Mouse (Mus musculus) right cerebral cortex, postnatal 36 days (tissue): Measurements from ENCODE around the gene Zbtb16.
A peak's percentile ranks its signal among the peaks of the same experiment; 100 is the strongest.

Experiments
- DNase-seq, 2 experiments: peaks; one replicate each; pipeline ENCODE4 v3.0.0; 2022; ENCODE audit warnings: low spot score in 2 of 2, mixed read lengths in 1 of 2

Gene Zbtb16

DNA sequence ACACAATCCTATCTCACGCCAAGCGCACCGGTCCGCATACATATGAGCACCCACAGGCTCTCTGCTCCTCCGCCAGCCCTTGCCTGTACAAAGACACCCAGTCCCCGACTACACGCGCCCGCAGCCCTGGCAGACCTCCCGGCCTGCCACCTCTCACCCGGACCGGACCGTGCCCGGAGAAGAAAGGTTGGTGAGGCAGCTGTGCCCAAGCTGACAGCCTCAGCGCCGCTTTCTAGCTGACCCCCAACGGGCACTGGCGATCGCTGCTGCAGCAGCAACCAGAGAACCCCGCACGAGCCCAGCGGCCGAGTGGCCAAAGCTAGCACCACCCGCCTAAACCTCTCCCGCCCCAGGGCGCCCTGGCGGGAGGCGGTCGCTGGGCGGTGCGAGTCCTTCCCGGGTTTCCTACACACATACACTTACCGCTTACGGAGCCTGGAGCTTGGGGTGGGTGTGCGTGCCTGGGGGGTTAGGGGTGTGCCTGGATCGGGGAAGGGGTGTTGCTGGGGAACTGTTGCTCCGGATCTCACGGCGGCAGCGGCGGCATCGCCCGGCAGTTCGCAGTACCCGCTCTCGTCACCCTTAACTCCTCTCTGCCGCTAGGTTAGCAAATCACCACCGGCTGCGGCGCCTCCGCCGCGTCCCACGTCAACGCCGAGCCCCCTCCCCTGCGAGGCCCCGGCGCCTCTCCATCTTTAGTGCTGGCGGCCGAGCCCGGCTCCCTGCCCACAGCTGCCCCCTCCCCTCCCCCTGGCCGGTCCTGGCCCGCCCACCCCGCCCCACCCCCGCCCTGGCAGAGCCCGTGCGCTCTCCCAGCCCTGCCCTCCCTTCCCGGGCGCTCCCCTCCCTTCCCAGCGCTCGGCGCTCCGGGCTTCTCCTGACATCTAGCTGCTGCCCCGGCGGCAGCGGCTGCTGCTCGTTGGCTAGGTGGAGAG is at the start of gene Zbtb16:
TSS of gene Zbtb16 (minus strand) at position 592 of the 935 bp plus-strand sequence.
- DNase-seq = peak; percentile 77 to 80

DNA sequence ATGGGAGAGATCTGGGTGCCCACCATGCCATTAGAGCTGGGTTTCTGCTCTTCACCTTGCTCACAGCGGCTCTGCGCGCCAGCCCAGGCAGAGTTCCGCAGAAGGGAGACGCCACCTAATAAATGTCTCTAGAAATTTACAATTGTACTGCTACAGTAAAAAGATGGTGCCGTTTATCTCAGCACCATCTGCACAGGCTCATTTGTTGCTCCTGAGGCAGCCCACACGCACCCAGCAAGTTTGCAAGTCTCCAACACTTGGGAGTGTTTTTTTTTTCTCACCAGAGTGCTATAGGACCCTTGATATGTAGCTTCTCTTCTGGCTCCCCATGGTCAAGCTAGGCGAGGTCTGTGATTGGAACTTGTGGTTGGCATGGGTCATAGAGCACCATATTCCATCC is 36.9 kb upstream of the Zbtb16 start:
- peak in 1 of 2 experiments; percentile 23 for DNase-seq

- no peak for DNase-seq
Measured at GRCm38 (mm10) chr9:48866523-48867121, 30.6 kb upstream of the Zbtb16 start.

DNA sequence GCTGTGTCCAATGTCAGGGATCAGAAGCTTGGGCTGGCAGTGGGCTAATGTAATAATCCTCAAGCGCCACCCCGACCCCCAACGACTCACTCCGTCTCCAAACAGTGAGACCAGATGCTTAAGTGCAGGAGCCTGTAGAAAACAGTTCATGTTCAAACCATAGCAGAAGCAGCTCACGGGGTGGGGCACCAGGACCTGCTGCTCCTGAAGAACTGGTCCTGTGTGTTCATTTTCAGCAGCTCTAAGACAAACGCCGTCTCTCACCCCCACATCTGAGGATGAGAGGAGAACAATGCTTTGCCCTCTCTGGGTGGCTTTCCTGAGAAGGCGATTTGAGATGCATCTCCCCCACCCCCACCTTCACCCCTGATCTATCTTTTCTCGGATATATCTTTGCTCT is 29.2 kb upstream of the Zbtb16 start:
- no peak for DNase-seq

DNA sequence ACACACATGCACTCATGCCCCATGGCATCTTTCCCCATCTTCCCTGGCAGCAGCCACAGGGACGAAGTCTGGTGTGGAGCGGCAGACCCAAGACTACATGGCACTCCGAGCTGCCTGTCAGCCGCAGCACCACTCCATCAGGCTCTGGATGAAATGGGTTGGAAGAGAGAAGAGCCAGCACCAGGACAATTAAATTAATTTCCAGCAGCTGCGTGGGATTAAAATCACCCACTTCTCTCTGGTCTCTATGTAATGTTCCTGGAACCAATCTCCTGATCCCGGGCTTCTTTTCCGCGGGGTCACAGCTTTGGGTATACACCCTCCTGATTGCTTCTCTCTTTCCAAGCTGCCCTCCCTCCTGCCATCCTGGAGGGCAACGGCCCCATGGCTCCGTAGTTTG is 25.5 kb upstream of the Zbtb16 start:
- no peak for DNase-seq

DNA sequence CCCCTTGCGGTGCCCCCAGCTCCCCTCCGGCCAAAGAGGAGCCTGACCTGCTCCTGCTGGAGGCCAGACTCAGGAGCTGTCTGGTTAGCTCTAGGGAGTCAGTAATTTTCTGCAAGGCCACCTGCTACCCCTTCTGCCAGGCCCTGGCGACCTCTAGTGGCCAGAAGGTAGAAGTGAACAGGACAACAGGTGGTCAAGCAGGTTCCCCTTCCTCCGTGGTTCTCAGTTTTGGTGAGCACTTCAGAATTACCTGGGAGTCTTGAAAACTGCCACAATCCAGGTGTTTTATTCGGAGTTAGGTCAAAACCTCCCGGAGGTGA is 24.5 kb upstream of the Zbtb16 start:
- DNase-seq = peak in 1 of 2 experiments; percentile 47

- DNase-seq = no peak
Measured at GRCm38 (mm10) chr9:48859828-48860525, 24.0 kb upstream of the Zbtb16 start.

DNA sequence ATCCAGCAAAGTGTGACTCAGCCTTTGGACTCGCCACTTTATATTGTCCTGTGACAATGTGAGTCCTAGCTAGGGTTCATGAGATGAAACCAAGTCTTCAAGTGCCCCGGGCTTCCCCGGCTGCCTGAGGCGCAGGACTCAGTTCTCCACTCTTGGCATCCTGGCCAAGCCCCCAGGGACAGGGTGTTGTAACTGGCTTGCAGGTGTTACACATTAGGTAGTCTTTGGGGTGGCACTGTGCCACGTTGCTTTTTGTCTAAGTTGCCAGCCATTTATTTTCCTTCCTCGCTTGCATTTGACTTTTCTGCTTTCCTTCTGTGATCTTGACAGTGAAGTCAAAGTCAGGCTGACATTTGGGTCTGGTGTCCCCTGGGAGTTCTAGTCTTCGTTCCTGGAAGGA is 21.9 kb upstream of the Zbtb16 start:
- no peak for DNase-seq

GRCm38 (mm10) chr9:48856240-48856639 is 20.2 kb upstream of the Zbtb16 start:
- DNase-seq = no peak

GRCm38 (mm10) chr9:48849531-48849930 is 13.5 kb upstream of the Zbtb16 start:
- no peak for DNase-seq

DNA sequence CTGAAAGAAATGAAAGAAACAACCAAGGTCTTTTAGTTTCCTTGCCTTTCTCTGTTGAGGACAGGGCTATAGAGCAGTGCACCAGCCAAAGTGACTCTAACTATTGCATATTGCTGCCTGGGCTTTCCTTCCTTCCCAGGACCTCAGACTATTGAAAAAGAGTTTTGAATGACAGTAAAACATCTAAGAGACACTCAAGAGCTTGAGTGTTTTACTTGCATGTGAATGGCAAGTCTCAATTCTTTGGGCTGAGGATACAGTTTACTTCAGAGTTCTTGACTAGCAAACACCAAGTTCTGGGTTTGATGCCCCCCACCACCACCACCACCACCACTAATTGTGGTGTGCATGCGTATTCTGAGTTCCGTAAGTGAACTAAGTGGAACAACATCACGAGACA is 3.5 kb upstream of the Zbtb16 start:
- DNase-seq = no peak

DNA sequence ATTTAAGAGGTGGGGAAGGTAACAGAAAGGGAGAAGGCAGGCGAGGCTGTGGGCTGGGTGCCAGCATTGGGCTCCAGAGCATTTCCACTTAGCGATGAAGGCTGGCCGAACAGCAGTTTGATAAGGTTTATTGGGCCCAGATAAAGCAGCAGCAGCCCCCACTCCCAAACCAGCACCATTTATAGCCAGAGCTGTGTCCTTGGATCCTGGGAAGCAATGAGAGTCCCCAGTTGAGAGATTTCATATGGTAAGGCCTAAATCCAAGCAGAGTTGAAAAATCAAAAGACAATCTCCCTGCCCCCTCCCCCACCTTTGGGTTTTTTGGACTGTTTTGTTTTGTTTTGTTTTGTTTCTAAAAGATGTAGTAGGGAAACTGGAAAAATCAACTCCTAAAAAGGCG is 2.3 kb upstream of the Zbtb16 start:
- no peak for DNase-seq

DNA sequence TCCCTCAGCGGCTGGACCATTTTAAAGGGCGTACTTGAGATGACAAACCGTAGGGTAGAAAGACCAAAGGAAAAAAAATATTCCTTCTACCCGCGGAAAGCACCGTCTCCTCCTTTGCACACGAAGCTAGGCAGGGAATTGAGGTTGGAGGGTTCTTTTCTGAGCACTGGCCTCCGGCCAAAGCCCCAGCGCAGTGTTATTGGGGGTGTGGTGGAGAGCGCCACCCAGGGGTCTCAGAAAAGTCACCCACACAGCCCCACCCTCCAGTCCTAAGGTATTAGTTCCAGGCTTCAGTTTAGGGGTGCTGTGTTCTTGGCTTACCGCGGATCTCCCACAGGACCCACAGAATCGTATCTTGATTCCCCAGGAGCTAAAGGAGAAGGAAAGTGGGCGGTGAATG is 1.2 kb upstream of the Zbtb16 start:
- no peak for DNase-seq

- DNase-seq = no peak
Measured at GRCm38 (mm10) chr9:48836566-48836930, 526 bp upstream of the Zbtb16 start.

DNA sequence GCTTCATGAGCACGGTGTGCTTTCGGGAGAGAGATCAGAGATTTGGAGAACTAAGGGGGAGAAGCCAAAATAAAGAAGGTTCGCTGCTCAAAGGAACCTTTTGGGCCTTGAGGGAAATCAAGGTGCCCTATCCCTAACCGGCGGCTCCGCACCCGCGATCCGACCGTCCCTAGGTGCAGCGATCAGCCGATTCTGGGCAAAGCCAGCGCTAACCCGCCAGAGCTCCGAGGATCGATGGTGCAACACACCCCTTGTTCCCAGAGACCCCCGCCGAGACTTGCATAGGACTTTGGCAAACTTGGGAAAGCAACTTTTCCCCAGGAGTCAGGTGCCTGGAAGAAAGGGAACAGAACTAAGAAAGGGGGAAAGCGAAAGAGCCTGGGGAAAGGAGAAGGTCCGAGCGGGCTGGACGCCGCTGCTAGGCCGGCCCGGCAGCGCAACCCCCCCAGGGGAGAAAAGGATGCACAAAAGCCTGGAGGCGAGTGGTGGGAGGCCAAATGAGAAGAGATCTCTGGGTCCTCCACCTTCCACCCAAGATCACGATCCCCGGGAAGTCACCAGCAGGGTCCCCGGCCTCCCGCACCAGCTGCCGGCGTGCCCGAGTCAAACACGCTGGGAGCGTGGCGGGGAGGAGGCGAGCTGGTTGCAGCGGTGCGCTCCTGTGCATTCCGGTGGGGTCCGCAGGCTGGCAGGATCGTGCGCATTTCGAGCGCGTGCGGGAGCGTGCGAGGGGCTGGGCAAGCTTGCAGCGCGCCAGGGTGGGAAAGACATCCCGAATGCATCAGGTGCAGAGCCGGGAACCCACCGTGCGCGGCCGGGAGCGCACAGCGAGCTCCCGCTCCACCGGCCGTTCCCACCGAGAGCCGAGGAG is 1.2 kb downstream of the Zbtb16 start:
- DNase-seq = no peak

GRCm38 (mm10) chr9:48834006-48834405 is 2.0 kb downstream of the Zbtb16 start:
- no peak for DNase-seq

- DNase-seq = no peak
Measured at GRCm38 (mm10) chr9:48833493-48833892, 2.5 kb downstream of the Zbtb16 start.

- no peak for DNase-seq
Measured at GRCm38 (mm10) chr9:48832473-48833100, 3.4 kb downstream of the Zbtb16 start.

DNA sequence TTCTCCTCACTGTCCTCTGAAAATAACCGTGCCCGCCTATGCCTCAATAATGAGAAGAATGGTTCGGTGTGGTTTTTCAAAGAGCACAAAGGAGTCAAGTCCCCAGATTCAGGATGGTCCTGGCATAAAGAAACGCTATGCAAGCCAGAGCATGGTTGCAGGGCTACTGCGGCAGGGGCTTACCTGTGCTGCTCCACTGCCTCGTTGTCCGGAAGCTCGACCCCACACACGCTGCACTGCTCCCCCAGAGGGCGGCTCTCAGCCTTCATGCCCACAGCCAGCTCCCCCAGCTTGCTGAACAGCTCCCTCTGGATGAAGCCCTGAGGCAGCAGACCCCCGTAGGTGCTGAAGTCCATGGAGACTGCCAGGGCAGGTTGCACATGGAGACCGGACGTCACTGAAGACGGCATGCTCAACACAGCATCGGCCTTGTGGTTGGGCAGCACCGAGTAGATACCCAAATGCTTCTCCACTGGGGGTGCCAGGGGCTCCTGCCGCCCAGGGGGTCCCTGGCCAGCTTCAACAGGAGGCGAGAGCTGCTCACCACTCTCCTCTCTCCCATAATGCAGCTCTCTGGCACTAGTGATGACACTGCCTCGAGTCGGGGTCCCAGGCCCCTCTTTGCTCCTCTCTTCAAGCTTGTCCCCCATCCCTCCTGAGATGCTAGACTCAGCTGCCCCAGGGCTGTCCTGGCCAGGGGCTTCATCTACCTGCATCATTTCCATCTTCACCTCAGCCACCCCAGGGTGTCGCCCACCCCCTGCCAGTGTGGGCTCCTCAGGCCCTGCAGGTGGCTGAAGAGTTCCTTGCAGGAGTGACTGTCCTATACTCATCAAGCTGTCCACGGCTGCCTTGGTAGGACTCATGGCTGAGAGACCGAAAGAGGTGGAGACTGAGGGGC is 4.2 kb downstream of the Zbtb16 start:
- DNase-seq = no peak

DNA sequence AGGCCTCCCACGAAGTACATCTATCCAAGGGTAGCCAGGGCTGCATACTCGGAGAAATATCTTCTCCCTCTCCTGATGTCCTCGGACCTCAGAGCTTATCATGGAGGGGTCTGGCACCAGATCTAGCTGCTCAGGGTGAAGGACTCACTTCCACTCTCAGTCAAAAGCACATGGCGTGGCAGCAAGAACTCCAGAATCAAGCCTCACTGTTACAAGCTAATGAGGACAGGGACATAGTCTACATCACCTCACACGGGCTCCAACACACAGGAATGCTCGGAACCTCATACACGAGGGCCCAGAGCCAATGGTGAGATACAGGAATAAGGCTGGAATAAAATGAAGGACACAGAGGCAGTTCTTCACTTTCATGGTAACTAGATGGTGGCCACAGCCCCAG is 7.2 kb downstream of the Zbtb16 start:
- DNase-seq = no peak
